Mouse (Mus musculus) lung, postnatal 4 days (tissue): ENCODE measurements at regions not wholly inside any gene's neighbourhood (a gene's known extent, or its start where the extent isn't known, plus 50 kb on each side); places are given as distances from the start of the nearest gene placed in this dataset.
"Not testable (repeated sequence)": the region's sequence is repeated elsewhere in the genome, so short reads cannot be mapped to it uniquely, and the experiment has no call there.

ENCODE experiments used
- DNase-seq, 2 experiments: peaks; one replicate each; pipeline ENCODE4 v3.0.0; 2021

- no peak for DNase-seq
These were observed 84.9 kb downstream of the Arl6ip6 start for GRCm38 (mm10) chr2:53276435-53276834.

GRCm38 (mm10) chr2:53301712-53302423 is 110.3 kb downstream of the Arl6ip6 start:
- peak in 1 of 2 experiments; percentile 8 for DNase-seq

DNA sequence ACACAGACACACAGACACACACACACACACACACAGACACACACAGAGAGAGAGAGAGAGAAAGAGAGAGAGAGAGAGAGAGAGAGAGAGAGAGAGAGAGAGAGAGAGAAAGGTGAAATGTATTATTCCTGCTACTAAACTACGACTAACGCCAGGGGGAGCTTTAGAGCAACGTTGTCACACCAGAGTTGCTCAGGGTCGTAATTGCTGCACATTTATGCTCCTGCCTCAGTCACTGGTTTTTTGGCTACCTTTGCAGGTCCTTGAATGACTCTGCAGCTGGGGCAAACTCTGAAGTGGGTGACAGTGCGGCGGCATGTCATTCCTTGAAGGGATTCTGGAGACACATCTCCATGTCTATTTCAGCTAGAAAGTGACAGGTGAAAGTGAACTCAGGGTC is 139.2 kb downstream of the Arl6ip6 start:
- DNase-seq, result peak; percentile 9 to 20

DNA sequence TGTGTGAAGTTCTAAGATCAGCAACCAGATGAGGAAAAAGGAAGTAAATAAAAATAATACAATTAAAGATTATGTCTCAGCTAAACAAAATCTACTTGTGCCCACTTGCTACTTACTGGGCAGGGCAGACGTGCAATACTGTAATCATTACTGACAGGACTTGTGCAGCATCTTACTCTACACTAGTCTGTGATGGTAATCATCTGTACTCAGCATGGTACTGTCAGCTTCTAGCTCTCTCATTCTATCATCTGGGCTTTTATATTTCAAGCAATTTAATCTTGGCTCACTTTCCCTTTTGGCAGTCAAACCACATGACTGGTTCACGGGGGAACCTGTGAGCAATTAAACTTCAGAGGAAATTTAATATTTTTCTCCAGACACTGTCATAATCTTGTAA is 167.5 kb downstream of the Arl6ip6 start:
- no peak for DNase-seq

GRCm38 (mm10) chr2:53382348-53382747 is 190.8 kb downstream of the Arl6ip6 start:
- DNase-seq, result peak; percentile 27 to 43

GRCm38 (mm10) chr2:53384545-53385176 is 193.1 kb downstream of the Arl6ip6 start:
- no peak for DNase-seq

DNA sequence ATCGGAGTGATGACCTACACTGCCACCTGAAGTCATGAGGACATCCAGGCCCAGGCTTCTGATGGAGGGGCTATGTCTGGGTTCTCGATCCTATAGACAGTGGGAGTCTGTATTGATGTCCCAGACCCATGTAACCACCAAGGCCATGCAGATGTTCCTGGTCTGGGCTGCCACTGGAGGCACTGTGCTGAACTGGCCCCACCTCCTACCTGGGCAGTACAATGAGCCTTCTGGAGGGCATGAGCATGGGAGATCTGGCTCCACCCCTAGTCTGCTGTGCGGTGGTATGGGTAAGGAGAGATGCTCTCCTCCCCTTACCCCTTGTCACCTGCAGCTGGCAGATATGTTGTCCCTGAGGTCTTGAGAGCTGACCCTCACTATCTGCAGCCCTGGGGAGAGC is 197.1 kb downstream of the Arl6ip6 start:
- no peak for DNase-seq

DNA sequence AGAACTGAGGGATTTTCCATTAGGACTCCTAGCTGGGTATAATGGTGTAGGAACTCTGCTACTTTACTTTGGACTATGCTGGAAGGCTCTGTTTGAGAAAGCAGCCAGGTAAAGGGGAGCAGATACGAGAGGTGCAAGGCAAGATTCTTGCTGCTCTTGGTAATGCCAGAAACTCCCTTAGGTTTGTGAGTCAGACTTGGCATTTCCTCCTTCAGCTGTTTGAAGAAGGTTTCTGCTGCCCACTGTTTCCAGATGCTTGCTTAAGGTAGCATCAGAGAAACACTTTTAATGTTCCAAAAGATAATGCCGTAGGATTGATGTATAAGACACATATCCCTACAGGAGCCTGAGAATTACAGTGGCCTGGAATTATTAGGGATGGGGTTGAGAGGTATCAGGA is 222.9 kb downstream of the Arl6ip6 start:
- no peak for DNase-seq

- no peak for DNase-seq
These were observed 245.7 kb downstream of the Arl6ip6 start for GRCm38 (mm10) chr2:53437046-53437815.

DNA sequence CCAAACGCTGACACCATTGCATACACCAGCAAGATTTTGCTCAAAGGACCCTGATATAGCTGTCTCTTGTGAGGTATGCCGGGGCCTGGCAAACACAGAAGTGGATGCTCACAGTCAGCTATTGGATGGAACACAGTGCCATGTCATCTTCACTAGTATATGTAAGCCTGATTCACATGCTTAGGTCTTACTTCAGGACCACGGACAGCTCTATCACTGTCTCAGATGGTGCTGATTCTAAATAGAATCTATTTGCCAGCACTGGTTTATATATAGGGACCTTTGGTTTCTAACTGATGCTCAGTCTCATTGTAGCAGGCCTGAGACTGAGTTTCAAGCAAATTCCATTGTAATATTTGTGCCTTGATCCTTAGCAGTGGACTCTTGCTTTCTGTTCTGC is 248.8 kb downstream of the Arl6ip6 start:
- peak in 1 of 2 experiments; percentile 5 for DNase-seq

DNA sequence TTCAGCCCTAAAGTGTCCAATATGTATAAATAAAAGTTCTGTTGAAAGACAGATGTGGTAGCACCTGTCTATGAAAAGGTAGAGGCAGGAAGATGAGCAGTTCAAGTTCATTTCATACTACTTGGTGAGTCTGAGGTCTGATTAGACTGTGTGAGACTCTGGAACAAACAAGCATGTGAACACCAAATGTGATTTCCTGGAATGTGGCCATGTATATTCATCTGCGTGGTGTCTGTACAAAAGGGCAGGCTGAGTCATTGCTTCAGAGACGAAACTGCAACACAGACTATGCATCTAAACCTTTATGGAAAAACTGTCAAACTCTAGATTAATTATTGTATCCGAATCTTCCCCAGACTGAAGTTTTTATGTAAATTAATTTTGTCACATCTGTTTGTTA is 268.7 kb downstream of the Arl6ip6 start:
- DNase-seq, result no peak

GRCm38 (mm10) chr2:53474455-53474854 is 282.9 kb downstream of the Arl6ip6 start:
- no peak for DNase-seq

- DNase-seq, result not testable (repeated sequence)
These were observed 287.5 kb downstream of the Arl6ip6 start for GRCm38 (mm10) chr2:53479051-53479450.

DNA sequence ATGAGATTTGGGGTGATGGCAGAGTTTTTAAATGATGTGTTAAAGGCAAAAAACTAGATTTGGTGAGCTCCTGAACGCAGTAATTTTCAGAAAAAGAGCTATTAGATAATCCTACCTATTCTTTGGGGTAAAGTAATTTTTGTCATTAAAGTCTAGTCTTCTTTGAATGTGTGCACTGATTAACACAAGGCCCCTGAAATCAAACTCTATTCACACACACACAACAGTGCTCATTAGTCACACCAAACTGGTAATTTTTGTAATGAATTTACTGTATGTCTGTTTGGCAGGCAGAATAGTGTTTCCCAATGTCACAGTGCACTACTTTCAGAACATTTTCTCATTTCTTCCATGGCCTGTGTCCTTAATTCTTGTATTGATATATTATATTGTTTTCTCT is 296.8 kb downstream of the Arl6ip6 start:
- no peak for DNase-seq

DNA sequence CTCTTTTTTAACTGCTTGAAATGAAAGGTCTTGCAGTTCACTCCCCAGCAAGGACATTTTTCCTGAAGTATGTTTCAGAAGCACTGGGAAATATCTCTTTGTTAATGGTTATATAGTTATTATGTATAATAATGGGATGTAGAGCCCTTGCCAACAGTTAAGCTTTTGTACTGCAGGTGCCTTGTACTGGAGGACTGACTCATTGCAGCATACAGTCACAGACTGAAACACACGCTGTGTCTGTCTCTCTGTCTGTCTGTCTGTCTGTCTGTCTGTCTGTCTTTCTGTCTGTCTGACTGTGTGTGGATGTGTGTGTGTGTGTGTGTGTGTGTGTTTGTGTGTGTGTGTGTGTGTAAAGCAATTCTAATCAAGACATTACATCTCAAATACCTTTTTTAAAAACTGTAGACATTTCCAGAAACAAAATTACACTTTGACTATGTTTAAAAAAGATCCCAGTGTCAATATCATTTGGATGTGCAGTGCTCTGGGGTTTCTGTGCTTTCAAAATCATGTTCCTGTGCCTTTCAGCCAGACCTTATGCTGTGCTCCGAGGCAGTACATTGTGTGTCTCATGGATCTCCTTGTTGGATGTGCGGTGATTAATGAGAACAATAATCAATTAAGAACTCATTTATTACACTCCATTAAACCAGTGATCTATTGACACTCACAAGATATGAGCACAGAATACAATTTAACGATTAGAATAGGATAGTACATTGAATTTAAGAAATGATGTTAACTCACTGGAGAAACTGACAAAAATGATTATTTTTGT is 299.5 kb downstream of the Arl6ip6 start:
- DNase-seq, result no peak

DNA sequence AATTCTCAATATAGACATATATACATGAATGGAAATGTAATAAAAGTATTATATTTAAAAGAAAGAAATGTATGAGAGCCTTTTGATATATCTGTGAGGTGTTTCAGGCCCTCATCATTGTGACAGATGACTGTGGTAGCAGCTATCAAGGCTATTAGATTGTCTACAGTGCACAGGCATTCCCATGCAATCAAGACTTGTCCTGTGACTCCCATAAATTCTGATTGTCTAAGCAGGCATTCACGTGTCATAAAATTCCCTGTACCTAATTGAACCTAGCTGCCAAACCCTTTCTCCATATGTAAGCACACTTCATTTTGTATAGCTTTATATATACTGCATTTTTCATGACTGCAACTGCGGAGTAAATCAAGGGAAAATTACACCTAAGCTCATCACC is 301.3 kb downstream of the Arl6ip6 start:
- no peak for DNase-seq

- no peak for DNase-seq
These were observed 310.2 kb downstream of the Arl6ip6 start for GRCm38 (mm10) chr2:53501657-53502274.

- no peak for DNase-seq
These were observed 310.7 kb downstream of the Arl6ip6 start for GRCm38 (mm10) chr2:53502275-53502667.

DNA sequence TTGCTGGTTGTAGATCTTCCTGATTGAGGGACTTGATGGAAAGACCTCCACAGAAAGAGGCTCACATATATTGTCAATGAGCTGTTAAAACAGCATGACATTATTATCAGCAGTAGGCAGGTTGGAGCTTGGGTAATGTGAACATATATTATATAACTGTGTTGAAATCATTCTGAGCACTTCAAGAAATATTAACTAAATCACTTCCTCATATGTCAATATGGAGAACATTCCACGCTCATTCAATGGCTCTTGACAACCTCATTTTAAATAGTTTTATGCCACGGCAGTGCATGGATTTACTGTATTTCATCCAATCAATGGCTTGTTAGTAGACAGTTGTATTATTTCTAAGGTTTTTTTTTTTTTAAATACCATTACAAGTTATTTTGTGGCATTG is 350.6 kb downstream of the Arl6ip6 start:
- DNase-seq, result no peak

- DNase-seq, result no peak
These were observed 382.5 kb downstream of the Arl6ip6 start for GRCm38 (mm10) chr2:53574007-53574406.

- DNase-seq, result no peak
These were observed 414.3 kb downstream of the Arl6ip6 start for GRCm38 (mm10) chr2:53605829-53606228.

DNA sequence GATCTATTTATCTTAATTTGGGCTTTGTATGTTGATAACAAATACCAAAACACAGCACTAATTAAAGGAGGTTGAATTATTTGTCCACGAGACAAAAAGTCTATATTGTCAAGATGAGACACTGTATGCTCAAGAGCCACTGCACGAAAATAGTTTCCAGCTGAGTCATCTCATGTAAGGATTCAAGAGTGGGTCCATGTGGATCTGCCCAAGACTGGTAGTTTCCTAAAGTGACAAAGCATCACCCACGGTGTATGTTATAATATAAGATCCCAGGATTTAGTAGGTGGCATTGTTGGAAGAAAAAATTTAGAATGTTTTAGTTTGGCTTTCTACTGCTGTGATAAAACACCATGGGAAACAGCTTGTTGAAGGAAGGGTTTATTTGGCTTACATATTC is 428.2 kb downstream of the Arl6ip6 start:
- DNase-seq, result no peak
